Mouse (Mus musculus): ENCODE measurements around the gene Apopt1.

The Apopt1 gene

DNA sequence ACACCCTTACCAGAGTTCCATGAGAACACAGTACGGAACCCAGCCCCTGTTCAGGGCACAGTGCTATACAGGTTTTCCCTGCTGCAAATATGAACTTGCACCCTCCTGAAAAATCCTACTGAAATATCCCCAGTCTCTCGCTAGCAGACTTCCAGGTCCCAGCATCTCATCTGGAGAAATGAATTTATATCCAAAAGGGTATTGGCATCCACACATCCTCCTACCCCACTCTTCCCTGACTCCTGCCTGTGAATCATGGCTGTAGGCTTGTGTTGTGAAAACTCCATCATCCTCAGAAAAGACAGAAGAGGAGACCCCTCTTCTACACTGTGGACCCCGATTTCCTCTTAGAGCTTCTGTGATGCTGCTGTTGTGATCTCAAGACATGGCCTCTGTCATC lies 37.7 kb downstream of the Apopt1 start:
- DNase-seq: no peak

DNA sequence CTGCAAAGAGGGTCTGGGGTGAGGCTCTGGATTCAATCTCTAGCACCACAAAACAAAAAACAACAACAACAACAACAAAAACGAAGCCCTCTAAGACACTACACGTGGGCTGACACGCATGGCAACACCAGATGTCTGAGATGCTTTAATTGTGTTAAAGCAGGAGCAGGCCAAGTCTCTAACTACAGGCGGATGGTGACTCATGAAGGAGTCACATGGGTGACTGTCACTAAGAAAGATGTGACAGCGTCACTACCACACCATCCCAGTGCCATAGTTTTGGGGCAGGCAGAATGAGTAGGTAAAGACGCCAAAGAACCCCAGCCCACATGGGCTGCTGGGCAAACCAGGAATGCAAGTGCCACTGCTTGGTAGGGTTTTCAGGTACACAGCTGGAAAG lies 39.4 kb downstream of the Apopt1 start:
- DNase-seq: no peak

DNA sequence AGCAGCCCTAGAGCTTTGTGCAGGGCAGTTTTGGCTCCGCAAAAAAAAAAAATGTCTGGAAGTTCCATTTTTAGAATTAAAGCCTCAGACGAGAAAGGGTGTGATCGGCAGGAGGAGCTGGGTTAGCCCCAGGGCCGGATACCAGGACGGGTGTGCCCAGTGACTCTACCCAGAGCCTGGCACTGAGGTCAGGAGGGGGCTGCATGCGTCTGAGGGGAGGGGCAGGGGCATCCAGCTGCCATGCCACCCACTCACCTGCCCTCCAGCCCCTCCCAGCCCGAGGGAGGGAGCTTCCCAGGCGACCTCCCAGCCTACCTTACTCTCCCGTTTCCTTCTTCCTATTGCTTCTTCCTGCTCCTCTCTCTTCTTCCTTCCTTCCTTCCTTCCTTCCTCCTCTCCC lies 40.3 kb downstream of the Apopt1 start:
- DNase-seq: no peak

GRCm38 (mm10) chr12:111754710-111755109 lies 41.6 kb downstream of the Apopt1 start:
- no peak for DNase-seq

DNA sequence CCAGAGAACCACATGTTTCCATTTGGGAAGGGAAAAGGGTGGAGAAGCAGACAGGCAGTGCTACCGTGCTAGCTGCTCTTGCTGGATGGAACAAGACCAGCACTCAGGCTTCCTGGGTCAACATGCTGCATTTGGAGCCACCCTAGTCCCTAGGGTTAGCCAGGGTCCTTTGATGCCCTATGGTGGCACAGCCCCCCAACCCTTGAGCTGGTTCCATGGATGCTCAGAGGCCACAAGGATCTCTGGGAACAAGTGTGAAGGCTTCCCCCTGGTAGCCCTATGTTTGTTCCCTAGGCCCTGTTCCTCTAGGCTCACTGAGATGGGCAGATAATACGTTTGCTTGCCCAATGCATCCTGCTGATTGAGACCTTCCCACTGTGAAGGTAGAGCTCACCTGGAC lies 42.2 kb downstream of the Apopt1 start:
- no peak for DNase-seq

GRCm38 (mm10) chr12:111756082-111756697 lies 43.1 kb downstream of the Apopt1 start:
- no peak for DNase-seq

DNA sequence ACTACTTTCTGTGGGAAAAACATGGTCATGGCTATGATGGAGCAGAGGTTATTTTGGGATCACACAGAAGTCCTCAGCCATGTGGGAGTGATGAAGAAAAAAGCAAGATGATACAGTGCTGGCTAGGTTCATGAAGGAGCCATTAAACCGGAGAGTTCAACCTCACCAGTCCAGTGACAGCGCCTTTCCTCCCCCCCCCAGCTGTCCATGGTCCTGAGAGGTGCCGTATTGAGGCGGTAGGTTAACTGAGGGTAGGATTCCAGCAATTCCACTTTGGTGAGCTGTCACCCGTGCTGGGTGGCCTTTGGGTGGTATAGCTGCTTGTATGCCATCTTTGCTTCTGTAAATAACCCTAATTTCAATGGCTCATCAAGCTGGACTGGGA lies 43.6 kb downstream of the Apopt1 start:
- no peak for DNase-seq

GRCm38 (mm10) chr12:111757561-111758325 lies 44.7 kb downstream of the Apopt1 start:
- peak; percentile 31 to 47 for DNase-seq

DNA sequence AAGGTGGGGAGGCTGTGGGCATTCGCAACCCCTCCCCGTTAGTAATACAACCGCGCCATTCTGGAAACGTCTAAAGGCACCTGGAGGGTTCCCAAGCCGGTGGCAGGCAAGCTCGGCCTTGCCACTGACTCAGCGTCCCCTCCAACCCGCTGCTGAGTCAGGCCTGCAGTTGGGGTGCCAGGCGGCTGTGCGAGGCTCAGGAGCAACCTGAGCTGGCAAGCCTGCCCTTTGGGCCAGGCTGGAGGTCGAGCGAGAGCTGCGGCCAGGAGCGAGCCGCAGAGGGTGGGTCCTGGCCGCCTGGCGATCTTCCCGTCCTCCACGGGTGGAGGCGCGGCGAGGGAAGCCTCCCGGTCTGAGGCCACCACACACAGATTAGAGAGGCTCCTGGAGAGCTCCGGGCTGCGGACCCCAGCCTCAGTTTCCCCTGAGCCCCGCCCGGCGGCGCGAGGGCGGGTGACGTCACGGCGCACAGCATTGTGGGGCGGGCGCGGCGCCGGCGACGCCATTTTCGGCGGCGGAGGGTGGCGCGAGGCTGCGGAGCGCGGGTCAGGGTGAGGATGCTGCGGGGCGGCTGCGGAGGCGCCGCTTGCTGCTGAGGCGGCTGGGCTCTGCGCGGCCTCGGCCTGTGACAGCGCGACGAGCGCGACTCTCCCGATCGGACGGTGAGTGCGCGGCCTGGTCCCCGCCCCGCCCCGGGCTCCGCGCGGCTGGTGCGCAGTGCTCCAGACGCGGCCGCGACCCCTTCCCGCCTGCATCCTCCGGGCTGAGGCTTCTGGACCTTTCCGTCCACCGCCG lies 45.5 kb downstream of the Apopt1 start, which contains the start of gene Klc1:
Klc1 (plus strand) TSS at position 469 of the 795 bp plus-strand sequence.
- peak; percentile 88 to 94 for DNase-seq

DNA sequence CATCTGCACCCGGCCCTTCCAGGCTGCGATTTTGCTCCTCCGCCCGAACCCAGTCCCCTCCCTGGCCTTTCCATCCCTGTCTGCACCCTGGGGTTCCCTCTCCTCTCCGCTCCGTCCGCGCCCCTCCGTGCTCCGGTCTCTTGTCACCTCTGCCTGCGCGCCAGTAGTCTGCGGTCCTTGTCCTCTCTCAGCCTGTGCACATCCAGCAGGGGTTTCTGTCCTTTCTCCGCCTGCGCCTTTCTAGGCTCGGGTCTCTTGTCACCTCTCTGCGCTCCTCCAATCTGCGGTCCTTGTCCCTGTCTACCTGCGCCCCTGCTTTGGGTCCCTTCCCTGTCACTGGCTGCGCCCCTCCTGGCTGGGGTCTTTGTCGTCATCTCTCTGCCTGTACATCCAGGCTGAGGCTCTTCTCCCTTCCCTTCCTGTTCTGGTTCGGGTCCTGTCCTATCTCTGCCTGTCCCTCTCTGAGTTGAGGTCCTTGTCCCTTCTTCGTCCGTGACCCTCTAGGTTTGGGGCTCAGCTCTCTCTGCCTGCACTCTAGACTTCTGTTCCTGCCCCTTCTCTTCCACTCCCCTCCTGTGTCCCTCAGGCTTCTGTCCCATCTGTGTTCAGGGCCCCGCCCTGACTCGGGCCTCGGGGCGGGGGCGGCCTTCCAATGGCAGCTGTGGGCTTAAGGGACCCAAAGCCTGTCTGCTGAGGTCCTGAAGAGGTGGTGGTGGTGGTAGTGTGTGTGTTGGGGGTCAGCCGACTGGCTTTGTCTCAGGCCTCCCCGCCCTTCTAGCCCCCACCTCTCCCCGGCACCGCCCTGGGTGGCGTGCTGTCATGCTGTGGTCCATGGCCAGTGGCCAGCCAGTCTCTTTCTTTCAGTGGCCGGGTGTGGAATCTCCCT lies 46.4 kb downstream of the Apopt1 start:
- DNase-seq: peak; percentile 77 to 79

GRCm38 (mm10) chr12:111760306-111760908 lies 47.3 kb downstream of the Apopt1 start:
- no peak for DNase-seq

- no peak for DNase-seq
Measured at GRCm38 (mm10) chr12:111762620-111763280, 49.7 kb downstream of the Apopt1 start.

GRCm38 (mm10) chr12:111766313-111767236 lies 53.5 kb downstream of the Apopt1 start:
- no peak for DNase-seq

DNA sequence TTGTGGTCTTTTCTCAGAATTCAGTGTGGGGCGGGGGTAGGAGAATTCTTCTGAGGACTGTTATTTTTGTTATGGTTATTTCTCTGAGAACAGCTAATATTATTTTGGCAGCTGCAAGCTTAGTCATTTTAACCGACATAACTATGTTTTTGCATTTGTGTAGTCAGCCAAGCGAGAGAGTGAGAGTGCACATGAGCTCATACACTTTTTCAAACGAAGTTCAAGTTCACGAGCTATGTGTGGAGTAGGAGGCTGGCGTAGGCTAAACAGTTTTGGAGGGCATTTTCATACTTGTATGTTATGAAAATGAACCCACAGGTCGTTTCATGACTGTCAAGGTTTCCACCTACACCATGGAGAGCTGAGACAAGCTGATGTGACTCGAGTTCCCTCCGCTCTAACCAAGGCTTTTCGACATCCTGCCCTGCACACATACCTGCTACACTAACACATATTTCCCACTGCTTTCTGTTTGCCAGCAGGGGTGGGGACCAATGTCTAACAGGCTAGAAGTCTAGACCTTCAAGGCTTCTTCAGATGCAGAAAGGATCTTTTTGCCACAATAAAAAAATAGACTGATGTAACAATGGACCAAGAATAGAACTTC lies 55.4 kb downstream of the Apopt1 start:
- no peak for DNase-seq

DNA sequence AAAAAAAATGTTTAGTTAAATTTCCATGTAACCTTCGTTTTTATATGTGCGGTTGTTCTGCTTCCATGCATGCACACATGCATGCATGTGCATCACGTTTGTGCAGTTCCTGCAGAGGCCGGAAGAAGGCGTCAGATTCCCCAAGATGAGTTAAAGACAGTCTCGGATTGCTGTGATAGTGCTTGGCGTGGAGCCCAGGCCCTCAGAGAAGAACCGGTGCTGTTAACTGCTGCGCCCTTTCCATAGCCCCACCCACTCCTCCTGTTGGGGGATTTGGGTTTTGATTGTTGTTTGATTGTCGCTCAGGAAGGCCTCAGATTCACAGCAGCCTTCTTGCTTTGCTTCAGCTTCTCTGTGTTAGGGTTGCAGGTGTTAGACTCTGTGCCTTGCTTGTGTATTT lies 56.2 kb downstream of the Apopt1 start:
- peak; percentile 67 to 83 for DNase-seq

- DNase-seq: no peak
Measured at GRCm38 (mm10) chr12:111769816-111770577, 56.9 kb downstream of the Apopt1 start.

DNA sequence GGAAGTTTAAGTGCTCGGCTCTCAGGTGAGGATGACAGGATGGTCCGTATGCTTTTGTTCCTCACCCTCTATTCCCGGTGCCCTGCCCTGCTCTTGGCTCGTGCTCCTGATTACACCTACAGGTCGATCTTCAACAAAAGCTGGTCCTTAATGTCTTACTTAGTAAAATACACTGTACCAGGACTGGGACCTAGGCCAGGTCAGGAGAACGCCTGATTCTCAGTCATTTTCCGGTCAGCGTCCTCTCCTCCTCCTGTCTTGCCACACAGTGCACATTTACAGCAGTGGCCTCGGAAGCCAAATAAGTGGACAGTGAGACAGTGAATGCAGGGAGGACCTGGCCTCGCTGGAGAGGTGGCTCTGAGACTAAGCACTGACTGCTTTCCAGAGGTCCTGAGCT lies 57.6 kb downstream of the Apopt1 start:
- DNase-seq: no peak

GRCm38 (mm10) chr12:111774156-111774555 lies 61.1 kb downstream of the Apopt1 start:
- DNase-seq: no peak

- DNase-seq: no peak
Measured at GRCm38 (mm10) chr12:111774845-111775244, 61.8 kb downstream of the Apopt1 start.
